Mouse (Mus musculus): ENCODE results near the gene Prame.
"Not testable (repeated sequence)": the region's sequence is repeated elsewhere in the genome, so short reads cannot be mapped to it uniquely, and the experiment has no call there.

DNA sequence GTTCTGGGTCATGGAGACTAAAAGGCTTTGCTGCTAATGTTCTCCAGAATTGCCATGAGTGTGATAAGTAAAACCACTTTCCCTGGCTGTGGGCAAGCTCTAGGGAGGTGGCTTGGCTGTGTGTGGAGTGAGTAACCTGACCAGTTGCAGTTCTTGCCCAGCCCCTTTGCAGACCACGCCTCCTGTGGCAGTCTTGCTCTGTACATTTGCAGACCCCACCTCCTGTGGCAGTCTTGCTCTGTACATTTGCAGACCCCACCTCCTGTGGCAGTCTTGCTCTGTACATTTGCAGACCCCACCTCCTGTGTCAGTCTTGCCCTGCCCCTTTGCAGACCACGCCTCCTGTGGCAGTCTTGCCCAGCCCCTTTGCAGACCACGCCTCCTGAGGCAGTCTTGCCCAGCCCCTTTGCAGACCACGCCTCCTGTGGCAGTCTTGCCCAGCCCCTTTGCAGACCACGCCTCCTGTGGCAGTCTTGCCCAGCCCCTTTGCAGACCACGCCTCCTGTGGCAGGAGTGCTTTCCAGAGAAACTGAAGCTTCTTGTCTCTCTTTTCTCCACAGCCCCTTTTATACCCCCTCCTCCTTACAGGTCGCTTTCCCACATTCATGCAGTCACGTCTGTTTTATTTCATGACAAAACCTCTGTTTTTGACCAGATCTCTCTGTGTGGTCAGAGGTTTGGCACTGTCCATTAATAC, 53.1 kb downstream of the Prame start:
- not testable (repeated sequence) for TF ChIP-seq CTCF, EP300 (IDR thresholded peaks at IDR 0.05; ENCODE audit: low read depth)
